Mouse (Mus musculus) heart, embryonic 14.5 days (tissue): ENCODE data around the gene Vhl. TPM values are rescaled to one million over a fixed set of nuclear protein-coding genes. Genes with fewer than 3 reads are reported as not detected.

ENCODE experiments used
- ATAC-seq: fragments of 200-750 bp; cut with Nextera tagmentation; 2 replicates; pipeline ENCODE4 v1.8.0; 2017; ENCODE audit warnings: low read depth, moderate TSS enrichment; ENCODE audit not compliant: insufficient number of reproducible peaks, insufficient read depth, low FRiP score
- H3K27ac ChIP-seq, 2 experiments: fragments of 200-500 bp in 1 of 2; fragments of 300-500 bp in 1 of 2; sonication (generic) in 1 of 2; replicated peaks in 1 of 2; 2 replicates each; pipeline ENCODE4 v1.5.1; 2012 to 2014; ENCODE audit warnings: low read depth in 2 of 2, low read length in 2 of 2, control low read depth in 1 of 2, mild to moderate bottlenecking in 1 of 2, mixed read lengths in 1 of 2; ENCODE audit not compliant: control insufficient read depth in 1 of 2, insufficient read depth in 1 of 2
- H3K27me3 ChIP-seq: fragments of 300-500 bp; sonication (generic); 2 replicates; pipeline ENCODE4 v1.6.1; 2014; ENCODE audit warnings: mild to moderate bottlenecking, low read length, control low read depth; ENCODE audit not compliant: control insufficient read depth, insufficient read depth
- H3K36me3 ChIP-seq: fragments of 300-500 bp; sonication (generic); 2 replicates; pipeline ENCODE4 v1.6.1; 2014; ENCODE audit warnings: mild to moderate bottlenecking, control low read depth, low read length, mixed read lengths; ENCODE audit not compliant: control insufficient read depth, insufficient read depth
- H3K4me1 ChIP-seq, 2 experiments: fragments of 200-500 bp in 1 of 2; fragments of 300-500 bp in 1 of 2; sonication (generic) in 1 of 2; 2 replicates each; pipeline ENCODE4 v1.6.1; 2012 to 2014; ENCODE audit warnings: low read length in 2 of 2, control low read depth in 1 of 2, mixed read lengths in 1 of 2; ENCODE audit not compliant: control insufficient read depth in 2 of 2, insufficient read depth in 2 of 2
- H3K4me2 ChIP-seq: fragments of 300-500 bp; sonication (generic); 2 replicates; pipeline ENCODE4 v1.6.1; 2014; ENCODE audit warnings: mild to moderate bottlenecking, low read length
- H3K4me3 ChIP-seq, 2 experiments: fragments of 200-500 bp in 1 of 2; fragments of 300-500 bp in 1 of 2; sonication (generic) in 1 of 2; 2 replicates each; pipeline ENCODE4 v1.5.1; 2012 to 2014; ENCODE audit warnings: low read length in 2 of 2, mild to moderate bottlenecking in 2 of 2, control low read depth in 1 of 2, low read depth in 1 of 2, moderate library complexity in 1 of 2; ENCODE audit not compliant: control insufficient read depth in 1 of 2, insufficient read depth in 1 of 2
- H3K9ac ChIP-seq: fragments of 300-500 bp; sonication (generic); 2 replicates; pipeline ENCODE4 v1.6.1; 2014; ENCODE audit warnings: mild to moderate bottlenecking, low read length
- H3K9me3 ChIP-seq: fragments of 300-500 bp; sonication (generic); 2 replicates; pipeline ENCODE4 v1.6.1; 2016; ENCODE audit warnings: low read length, control low read depth; ENCODE audit not compliant: control insufficient read depth
- whole genome bisulfite sequencing: fragments of 180-500 bp; shearing (Covaris S2); extraction: QIAGEN DNeasy Blood & Tissue Kit; methylation state at CpG from one replicate; pipeline ENCODE4 v1.1.7; 2014; 5-methylcytosine and 5-hydroxymethylcytosine counted together
- polyA plus RNA-seq: library from polyadenylated mRNA; unstranded; fragments of >200 nt; fragmentation: Nextera tagmentation; extraction: Ambion mirVana; gene quantifications from 2 replicates; pipeline ENCODE4 v1.2.1, GENCODE M21; 2014

Vhl gene
- polyA plus RNA-seq, 1 experiment from 2014 or later, result 36.6 TPM

DNA sequence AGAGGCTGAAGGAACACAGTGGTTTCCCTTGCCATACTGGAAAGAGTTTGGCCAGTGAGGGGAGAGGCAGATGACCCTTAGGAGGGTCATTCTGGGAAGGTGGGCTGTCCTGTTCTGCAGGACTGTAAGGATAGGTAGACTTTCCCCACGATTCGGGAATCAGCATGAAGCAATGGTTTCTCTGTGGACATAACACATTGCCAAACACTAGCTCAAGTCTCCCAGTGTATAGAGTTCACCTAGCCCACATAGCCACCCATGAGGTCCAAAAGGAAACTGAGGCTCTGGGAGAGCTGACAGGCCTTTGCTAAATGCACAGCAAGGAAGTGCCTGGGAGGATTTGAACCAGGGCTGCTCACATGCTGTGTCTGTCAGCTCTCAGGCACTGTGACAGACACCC is 20.2 kb downstream of the Vhl start:
- 98% methylated on average over 2 of the region's 2 CpGs for WGBS
- no peak overlapping the region for H3K4me2 ChIP-seq
- peaks cover 2 to 3% of the 10 kb centered on the region in 2 experiments; a peak in 2 of 4 replicates for H3K4me1 ChIP-seq
- H3K4me3 ChIP-seq, result no peak overlapping the region
- no peaks in the 10 kb centered on the region for H3K9me3 ChIP-seq
- no peaks in the 10 kb centered on the region for H3K36me3 ChIP-seq
- H3K27ac ChIP-seq, result peak overlapping the region; percentile 69 to 72; a peak in 3 of 4 replicates
- H3K27me3 ChIP-seq, result no peaks in the 10 kb centered on the region
- H3K9ac ChIP-seq, result no peak overlapping the region
- ATAC-seq, result no peak

DNA sequence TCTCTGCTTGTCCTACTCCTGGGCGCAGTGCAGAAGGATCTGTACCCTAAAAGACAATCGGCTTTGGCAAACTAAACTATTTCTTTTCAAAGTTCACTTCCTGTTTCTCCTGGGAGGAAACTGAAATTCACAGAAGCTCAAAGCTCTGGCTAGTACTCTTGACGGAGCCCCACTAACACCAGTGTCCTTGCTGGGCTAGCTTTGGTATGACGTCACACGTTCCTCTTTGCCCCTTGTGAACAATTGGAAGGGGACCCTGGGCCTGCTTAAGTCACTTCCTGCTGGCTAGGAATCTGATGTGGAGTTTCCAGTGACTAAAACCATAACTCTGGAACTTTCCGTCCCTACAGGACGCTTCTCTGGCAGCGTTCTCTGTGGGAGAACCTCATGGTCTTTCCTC is 21.0 kb downstream of the Vhl start:
- Histone ChIP-seq H3K4me2 (no peak overlapping the region), H3K27me3 (no peaks in the 10 kb centered on the region), H3K36me3 (no peaks in the 10 kb centered on the region), H3K4me1 (peaks cover 2 to 3% of the 10 kb centered on the region in 2 experiments; a peak in 2 of 4 replicates), H3K27ac (peak overlapping the region; percentile 69 to 72), H3K9ac (no peak overlapping the region), H3K4me3 (no peak overlapping the region), H3K9me3 (no peaks in the 10 kb centered on the region)
- 63% methylated on average over 8 of the region's 8 CpGs for WGBS
- ATAC-seq, result peak; percentile 41

DNA sequence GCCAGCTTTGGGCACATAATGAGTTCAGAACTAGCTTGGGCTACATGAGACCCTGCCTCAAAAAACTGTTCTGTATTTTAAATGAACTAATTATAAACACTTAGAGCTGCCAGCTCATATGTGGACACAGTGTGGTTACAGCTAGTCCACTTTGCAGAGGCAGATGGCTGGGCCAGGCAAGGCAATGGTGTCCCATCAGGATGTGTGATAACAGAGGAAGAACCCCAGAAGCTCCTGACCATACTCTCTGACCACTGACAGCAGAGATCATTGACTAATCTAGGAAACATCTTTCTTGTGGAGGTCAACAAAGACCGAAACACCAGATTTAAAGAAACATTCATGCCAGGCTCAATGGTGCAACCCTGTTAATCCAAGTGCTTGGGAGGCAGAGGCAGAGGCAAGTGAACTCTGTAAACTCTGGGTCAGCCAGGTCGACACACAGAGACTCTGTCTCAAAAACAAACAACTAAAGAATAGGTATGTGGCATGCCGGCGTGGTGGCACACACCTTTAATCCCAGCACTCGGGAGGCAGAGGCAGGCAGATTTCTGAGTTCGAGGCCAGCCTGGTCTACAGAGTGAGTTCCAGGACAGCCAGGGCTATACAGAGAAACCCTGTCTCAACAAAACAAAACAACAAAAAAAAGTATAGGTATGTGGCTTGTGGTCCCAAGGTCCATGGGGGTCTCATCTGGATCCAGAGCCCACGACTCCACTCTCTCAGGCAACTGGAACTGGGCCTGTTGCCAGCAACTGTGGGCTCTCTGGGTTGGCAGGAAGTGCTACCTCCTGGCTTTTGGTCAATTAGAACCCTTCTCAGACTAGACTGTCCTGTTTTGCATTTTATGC is 25.8 kb downstream of the Vhl start:
- Histone ChIP-seq H3K4me2 (no peak overlapping the region), H3K4me3 (no peak overlapping the region), H3K27ac (no peak overlapping the region), H3K9ac (no peak overlapping the region), H3K36me3 (no peaks in the 10 kb centered on the region), H3K4me1 (peaks cover 2 to 6% of the 10 kb centered on the region in 2 experiments; a peak in 3 of 4 replicates), H3K9me3 (no peaks in the 10 kb centered on the region), H3K27me3 (no peaks in the 10 kb centered on the region)
- no peak for ATAC-seq
- 82% methylated on average over 7 of the region's 7 CpGs for WGBS

DNA sequence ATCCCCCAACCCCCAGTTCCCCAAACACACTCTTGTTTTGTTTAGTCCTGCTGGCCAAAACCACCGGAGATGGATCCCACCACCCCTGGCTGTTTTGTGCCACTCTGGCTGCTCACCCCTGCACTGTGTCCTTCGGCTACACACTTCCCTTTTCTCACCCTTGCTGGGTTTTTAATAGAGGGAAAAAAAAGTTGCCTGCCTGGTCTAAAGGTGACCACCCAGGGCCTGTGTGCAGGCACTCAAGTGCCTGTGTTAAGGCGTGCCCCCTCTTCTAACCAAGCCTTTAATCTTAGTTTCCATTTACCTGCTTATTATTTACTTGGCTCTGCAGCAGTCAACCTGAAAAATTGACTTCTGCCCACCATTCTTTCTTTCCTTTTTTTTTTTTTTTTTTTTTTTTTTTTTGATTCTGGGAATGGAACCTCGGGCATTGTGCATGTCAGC is 26.5 kb downstream of the Vhl start:
- no peak overlapping the region for H3K4me3 ChIP-seq
- H3K9ac ChIP-seq, result no peak overlapping the region
- no peaks in the 10 kb centered on the region for H3K36me3 ChIP-seq
- H3K27me3 ChIP-seq, result no peaks in the 10 kb centered on the region
- H3K9me3 ChIP-seq, result no peaks in the 10 kb centered on the region
- H3K4me2 ChIP-seq, result no peak overlapping the region
- no peak for ATAC-seq
- 76% methylated on average over 4 of the region's 4 CpGs for WGBS
- H3K4me1 ChIP-seq, result peaks cover 2% of the 10 kb centered on the region in 2 experiments; a peak in 1 of 4 replicates
- H3K27ac ChIP-seq, result no peak overlapping the region

DNA sequence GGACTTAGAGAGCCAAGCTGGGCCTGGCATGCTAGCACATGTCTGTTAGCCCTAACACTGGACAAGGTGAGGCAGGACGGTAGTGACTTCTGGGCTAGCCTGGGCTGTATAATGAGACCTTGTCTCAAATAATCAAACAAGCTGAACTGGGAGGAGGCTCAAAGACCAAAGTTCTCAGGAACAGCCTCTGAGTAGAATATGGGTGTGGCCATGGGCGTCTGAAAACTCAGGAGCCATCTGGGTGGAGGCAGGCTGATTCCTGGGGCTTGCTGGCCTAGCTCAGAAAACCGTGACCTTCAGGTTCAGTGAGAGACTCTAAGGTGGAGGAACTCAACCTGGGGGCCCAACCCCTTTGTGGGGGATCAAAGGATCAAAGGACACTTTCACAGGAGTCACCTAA is 27.9 kb downstream of the Vhl start:
- no peak overlapping the region for H3K27ac ChIP-seq
- H3K36me3 ChIP-seq, result no peaks in the 10 kb centered on the region
- no peaks in the 10 kb centered on the region for H3K27me3 ChIP-seq
- no peak overlapping the region for H3K4me2 ChIP-seq
- H3K4me3 ChIP-seq, result no peak overlapping the region
- no peak overlapping the region for H3K9ac ChIP-seq
- H3K4me1 ChIP-seq, result peaks cover 2% of the 10 kb centered on the region in 2 experiments; a peak in 1 of 4 replicates
- H3K9me3 ChIP-seq, result no peaks in the 10 kb centered on the region
- WGBS, result 66% methylated on average over 3 of the region's 3 CpGs
- ATAC-seq, result no peak

DNA sequence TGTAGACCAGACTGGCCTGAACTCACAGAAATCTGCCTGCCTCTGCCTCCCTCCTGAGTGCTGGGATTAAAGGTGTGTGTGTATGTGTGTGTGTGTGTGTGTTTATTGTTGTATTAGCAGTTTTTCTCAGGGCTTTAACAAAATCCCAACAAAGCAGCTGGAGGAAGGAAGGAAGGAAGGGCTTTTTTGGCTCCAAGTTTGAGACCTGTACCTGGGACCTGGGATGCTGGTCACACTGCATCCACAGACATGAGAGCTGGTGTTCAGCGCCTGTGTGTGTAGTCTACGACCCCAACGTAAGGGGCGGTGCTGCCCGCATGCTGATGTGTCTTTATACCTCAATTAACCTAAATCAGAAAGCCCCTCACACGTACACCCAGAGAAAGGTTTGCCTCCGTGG is 29.8 kb downstream of the Vhl start:
- WGBS, result 89% methylated on average over 7 of the region's 7 CpGs
- ATAC-seq, result no peak
- peaks cover 2% of the 10 kb centered on the region in 2 experiments; a peak in 2 of 4 replicates for H3K4me1 ChIP-seq

DNA sequence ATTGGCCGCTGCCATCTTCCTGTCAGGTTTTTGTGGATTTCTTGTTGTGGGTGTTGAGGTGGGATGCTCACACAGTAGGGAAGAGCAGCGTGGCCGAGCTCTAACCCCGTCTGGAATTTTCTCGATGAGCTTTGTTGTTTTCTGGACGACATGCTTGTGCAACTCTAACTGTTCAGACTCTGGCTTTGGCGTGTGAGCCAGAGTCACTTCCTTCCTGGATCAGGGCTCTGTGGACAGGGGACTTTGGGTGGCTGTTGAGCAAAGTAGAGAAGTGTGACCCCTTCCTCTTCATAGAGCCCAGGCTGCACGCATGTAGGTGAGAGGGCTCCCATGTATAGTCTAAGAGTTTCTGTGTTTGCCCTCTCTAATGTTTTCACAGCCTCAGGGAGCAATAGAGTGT is 30.3 kb downstream of the Vhl start:
- H3K9ac ChIP-seq, result no peak overlapping the region
- H3K27ac ChIP-seq, result no peak overlapping the region
- peaks cover 2% of the 10 kb centered on the region in 2 experiments; a peak in 3 of 4 replicates for H3K4me1 ChIP-seq
- no peaks in the 10 kb centered on the region for H3K9me3 ChIP-seq
- no peaks in the 10 kb centered on the region for H3K27me3 ChIP-seq
- 68% methylated on average over 8 of the region's 8 CpGs for WGBS
- H3K4me2 ChIP-seq, result no peak overlapping the region
- H3K36me3 ChIP-seq, result no peaks in the 10 kb centered on the region
- no peak for ATAC-seq
- H3K4me3 ChIP-seq, result no peak overlapping the region

More for the DNA sequence above, 29.8 kb downstream of the Vhl start:
- Histone ChIP-seq H3K27ac (no peak overlapping the region), H3K4me2 (no peak overlapping the region), H3K27me3 (no peaks in the 10 kb centered on the region), H3K9me3 (no peaks in the 10 kb centered on the region), H3K9ac (no peak overlapping the region), H3K4me3 (no peak overlapping the region), H3K36me3 (no peaks in the 10 kb centered on the region)
